Mouse (Mus musculus) heart, embryonic 16.5 days (tissue): ENCODE results near the gene Mrpl42. TPM values are rescaled to one million over a fixed set of nuclear protein-coding genes. Genes with fewer than 3 reads are reported as not detected.

Source experiments
- ATAC-seq: fragments of 200-750 bp; cut with Nextera tagmentation; replicated peaks from 2 replicates; pipeline ENCODE4 v1.8.0; 2017; ENCODE audit warnings: moderate number of reproducible peaks; ENCODE audit not compliant: insufficient read depth, low FRiP score; ENCODE audit errors: extremely low read depth
- H3K27ac ChIP-seq: fragments of 300-500 bp; sonication (generic); 2 replicates; pipeline ENCODE4 v1.5.1; 2014; ENCODE audit warnings: mild to moderate bottlenecking, low read length, control low read depth, moderate library complexity
- H3K27me3 ChIP-seq: fragments of 300-500 bp; sonication (generic); 2 replicates; pipeline ENCODE4 v1.6.1; 2014; ENCODE audit warnings: low read length, mixed read lengths; ENCODE audit not compliant: control insufficient read depth, insufficient read depth
- H3K36me3 ChIP-seq: fragments of 300-500 bp; sonication (generic); 2 replicates; pipeline ENCODE4 v1.6.1; 2014; ENCODE audit not compliant: control insufficient read depth, insufficient read depth
- H3K4me1 ChIP-seq: fragments of 300-500 bp; sonication (generic); 2 replicates; pipeline ENCODE4 v1.6.1; 2014; ENCODE audit warnings: low read length, mixed read lengths; ENCODE audit not compliant: control insufficient read depth, insufficient read depth
- H3K4me2 ChIP-seq: fragments of 300-500 bp; sonication (generic); 2 replicates; pipeline ENCODE4 v1.6.1; 2014; ENCODE audit warnings: low read depth, mild to moderate bottlenecking, control low read depth, low read length
- H3K4me3 ChIP-seq: fragments of 300-500 bp; sonication (generic); 2 replicates; pipeline ENCODE4 v1.5.1; 2014; ENCODE audit warnings: mild to moderate bottlenecking, control low read depth, low read length
- H3K9ac ChIP-seq: fragments of 300-500 bp; sonication (generic); 2 replicates; pipeline ENCODE4 v1.6.1; 2014; ENCODE audit warnings: low read length, control low read depth
- H3K9me3 ChIP-seq: fragments of 300-500 bp; sonication (generic); replicated peaks from 2 replicates; pipeline ENCODE4 v1.6.1; 2016; ENCODE audit warnings: low read length; ENCODE audit not compliant: control insufficient read depth
- WGBS: fragments of 180-500 bp; shearing (Covaris S2); extraction: QIAGEN DNeasy Blood & Tissue Kit; methylation state at CpG from one replicate; pipeline ENCODE4 v1.1.7; 2014; 5-methylcytosine and 5-hydroxymethylcytosine counted together
- polyA plus RNA-seq: library from polyadenylated mRNA; unstranded; fragments of >200 nt; fragmentation: Nextera tagmentation; extraction: Ambion mirVana; gene quantifications from 2 replicates; pipeline ENCODE4 v1.2.1, GENCODE M21; 2015

Mrpl42 gene
- polyA plus RNA-seq, 1 experiment from 2014 or later, result 629 TPM

DNA sequence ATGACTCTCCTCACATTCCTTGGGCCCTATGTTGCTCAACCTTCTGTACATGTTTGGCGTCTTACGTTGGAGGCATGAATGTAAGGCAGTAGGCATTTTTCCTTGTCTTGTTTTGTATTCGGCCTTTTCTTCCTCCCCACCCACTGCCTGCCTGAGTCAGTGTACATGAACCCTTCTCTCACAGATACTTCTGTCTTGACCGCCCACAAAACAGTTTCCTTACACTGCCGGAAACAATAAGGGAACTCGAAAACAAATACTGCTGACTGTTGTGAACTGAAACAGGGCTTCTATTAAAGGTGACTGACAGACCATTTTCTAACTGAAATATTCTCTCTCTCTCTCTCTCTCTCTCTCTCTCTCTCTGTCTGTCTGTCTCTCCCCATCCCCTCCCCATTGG, 7.1 kb upstream of the Mrpl42 start:
- Histone ChIP-seq H3K9ac (no peak overlapping the region), H3K27ac (no peak overlapping the region), H3K9me3 (no peaks in the 10 kb centered on the region; the same call in 1 of the 2 replicates), H3K4me2 (no peak overlapping the region), H3K4me3 (no peak overlapping the region), H3K36me3 (no peaks in the 10 kb centered on the region), H3K27me3 (no peaks in the 10 kb centered on the region), H3K4me1 (peaks cover 3% of the 10 kb centered on the region; the same call in 1 of the 2 replicates)
- WGBS, result 64% methylated on average over 6 of the region's 6 CpGs
- no peak for ATAC-seq

DNA sequence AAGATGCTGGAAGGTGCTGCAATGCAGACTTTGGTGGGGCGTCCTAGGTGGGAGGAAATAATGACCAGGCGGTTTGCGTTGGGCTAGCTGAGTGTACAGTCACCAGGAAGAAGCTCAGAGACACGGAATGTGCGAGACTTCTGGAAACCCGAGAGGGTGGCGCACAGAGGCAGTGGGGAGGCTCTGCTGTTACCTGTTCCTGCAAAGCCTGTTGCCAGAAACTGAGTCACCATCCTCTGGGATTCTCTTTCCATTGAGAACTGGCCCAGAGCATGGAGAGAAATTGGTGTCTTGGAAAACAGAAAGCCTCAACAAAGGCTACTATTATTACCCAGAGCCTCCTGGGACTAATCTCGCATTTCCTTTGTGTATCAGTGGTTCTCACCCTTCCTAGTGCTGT, 6.4 kb upstream of the Mrpl42 start:
- Histone ChIP-seq H3K9ac (no peak overlapping the region), H3K4me2 (no peak overlapping the region), H3K27ac (no peak overlapping the region), H3K4me1 (peaks cover 3% of the 10 kb centered on the region; the same call in 1 of the 2 replicates), H3K9me3 (no peaks in the 10 kb centered on the region; the same call in 1 of the 2 replicates), H3K36me3 (no peaks in the 10 kb centered on the region), H3K4me3 (no peak overlapping the region), H3K27me3 (no peaks in the 10 kb centered on the region)
- 71% methylated on average over 8 of the region's 8 CpGs for WGBS
- ATAC-seq, result no peak

DNA sequence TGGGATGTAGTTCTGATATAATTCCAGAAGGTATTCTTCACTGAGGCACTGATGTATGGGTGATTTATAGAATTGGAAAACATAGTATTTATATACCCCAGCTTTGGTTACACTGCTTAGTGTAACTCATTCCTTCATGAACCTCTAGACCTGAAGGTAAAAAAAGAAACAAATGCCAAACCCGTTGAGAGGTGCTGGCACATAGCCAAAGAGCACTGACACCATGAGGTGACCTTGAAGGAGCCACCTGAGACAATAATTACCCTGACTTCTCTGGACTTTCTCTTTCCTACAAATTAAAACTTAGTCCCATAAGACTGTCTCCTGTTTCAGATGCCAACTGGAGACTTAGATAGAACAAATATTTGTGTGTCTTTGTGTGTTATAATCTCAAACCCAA, 2.6 kb upstream of the Mrpl42 start:
- no peaks in the 10 kb centered on the region for H3K36me3 ChIP-seq
- H3K9me3 ChIP-seq, result no peaks in the 10 kb centered on the region
- peaks cover 13% of the 10 kb centered on the region for H3K4me1 ChIP-seq
- H3K4me3 ChIP-seq, result no peak overlapping the region
- ATAC-seq, result no peak
- H3K9ac ChIP-seq, result no peak overlapping the region
- H3K27ac ChIP-seq, result peak overlapping the region; percentile 31
- H3K27me3 ChIP-seq, result no peaks in the 10 kb centered on the region
- WGBS, result 8% methylated on average over 1 of the region's 1 CpGs
- no peak overlapping the region for H3K4me2 ChIP-seq

DNA sequence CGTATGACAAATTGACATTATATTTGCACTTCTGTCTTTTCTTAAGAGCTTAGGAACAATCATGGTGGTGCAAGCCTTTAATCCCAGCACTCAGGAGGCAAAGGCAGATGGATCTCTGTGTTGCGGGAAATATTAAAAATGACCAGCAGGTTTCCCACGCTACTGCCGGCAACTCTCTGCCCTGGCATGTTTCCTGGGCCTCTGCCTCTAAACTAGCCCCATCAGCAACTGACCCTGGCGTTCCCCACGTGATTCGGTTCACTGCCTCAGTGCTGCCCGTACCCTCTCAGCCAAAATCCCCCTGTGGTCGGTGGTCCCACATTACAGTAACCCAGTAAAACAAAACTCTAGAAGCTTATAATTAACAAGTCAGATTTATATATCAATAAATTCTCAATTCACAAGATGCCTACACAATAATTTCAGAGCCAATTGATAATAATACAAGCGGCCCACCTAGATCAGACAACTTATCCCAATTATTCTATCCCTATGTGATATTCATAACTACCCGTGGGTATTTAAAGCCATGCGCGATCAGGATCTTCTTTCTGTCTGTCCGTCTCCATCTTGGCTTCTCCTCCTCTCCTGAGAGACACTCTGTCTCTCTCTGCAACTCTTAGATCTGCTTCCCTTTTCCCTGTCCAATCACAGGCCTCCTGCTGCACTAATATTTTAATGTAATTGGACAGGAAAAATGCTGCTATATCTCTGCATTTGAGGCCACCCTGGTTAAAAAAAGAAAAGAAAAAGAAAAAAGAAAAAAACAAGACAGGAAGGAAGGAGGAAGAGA, 1.9 kb upstream of the Mrpl42 start:
- H3K9ac ChIP-seq, result no peak overlapping the region
- H3K9me3 ChIP-seq, result no peaks in the 10 kb centered on the region
- no peak overlapping the region for H3K4me3 ChIP-seq
- no peak overlapping the region for H3K27ac ChIP-seq
- no peak overlapping the region for H3K4me2 ChIP-seq
- H3K4me1 ChIP-seq, result peaks cover 13% of the 10 kb centered on the region
- WGBS, result 85% methylated on average over 14 of the region's 14 CpGs
- no peaks in the 10 kb centered on the region for H3K27me3 ChIP-seq
- no peak for ATAC-seq
- H3K36me3 ChIP-seq, result no peaks in the 10 kb centered on the region

DNA sequence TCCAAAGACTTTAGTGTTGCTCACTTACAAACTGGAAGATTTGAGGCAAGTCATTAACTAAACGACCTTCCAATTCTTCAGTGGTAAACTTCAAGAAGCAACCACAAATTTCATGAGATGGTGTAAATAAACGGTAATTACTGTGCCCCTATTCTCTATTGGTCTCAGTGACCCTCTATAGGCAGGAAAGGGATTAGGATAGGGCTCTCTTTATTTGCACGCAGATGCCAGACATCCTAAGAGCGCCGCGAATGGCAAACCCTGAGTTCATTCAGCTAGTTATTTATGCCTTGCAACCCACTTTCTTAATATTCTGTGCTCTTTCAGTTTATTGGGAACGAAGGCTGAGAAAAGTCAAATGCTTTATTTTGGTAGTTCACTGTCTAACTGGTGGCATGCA, 707 bp downstream of the Mrpl42 start:
- Histone ChIP-seq H3K4me1 (peaks cover 13% of the 10 kb centered on the region), H3K27ac (peak overlapping the region; percentile 96), H3K27me3 (no peaks in the 10 kb centered on the region), H3K9ac (peak overlapping the region; percentile 95), H3K4me3 (peak overlapping the region; percentile 92), H3K9me3 (no peaks in the 10 kb centered on the region), H3K36me3 (peaks cover 11% of the 10 kb centered on the region), H3K4me2 (peak overlapping the region; percentile 81)
- ATAC-seq, result 0 out of 2 replicates have a peak, but pooled peaks have one; percentile 41
- 3% methylated on average over 7 of the region's 7 CpGs for WGBS

DNA sequence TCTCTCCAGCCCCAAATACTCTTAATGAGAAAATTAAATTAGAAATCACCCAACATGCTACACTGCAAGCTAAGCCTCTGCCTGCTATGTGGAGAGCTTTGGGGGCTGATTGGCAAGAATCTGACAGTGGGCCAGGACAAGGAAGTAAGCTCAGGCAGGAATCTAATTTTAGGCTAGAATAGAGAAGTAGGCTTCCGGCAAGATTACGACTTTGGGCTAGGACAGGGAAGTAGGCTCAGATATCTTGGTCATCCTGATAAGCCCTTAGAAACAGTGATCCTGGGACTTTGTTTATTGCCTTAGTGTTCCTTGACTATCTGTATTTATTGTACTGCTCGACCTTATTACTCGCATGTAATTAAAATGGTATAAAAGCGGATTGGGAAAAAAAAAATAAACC, 7.5 kb downstream of the Mrpl42 start:
- Histone ChIP-seq H3K9ac (no peak overlapping the region), H3K27ac (no peak overlapping the region), H3K4me2 (no peak overlapping the region), H3K4me3 (no peak overlapping the region), H3K9me3 (peaks cover 8% of the 10 kb centered on the region), H3K4me1 (no peaks in the 10 kb centered on the region), H3K36me3 (peaks cover 64% of the 10 kb centered on the region), H3K27me3 (no peaks in the 10 kb centered on the region)
- ATAC-seq, result no peak
- 86% methylated on average over 5 of the region's 5 CpGs for WGBS

DNA sequence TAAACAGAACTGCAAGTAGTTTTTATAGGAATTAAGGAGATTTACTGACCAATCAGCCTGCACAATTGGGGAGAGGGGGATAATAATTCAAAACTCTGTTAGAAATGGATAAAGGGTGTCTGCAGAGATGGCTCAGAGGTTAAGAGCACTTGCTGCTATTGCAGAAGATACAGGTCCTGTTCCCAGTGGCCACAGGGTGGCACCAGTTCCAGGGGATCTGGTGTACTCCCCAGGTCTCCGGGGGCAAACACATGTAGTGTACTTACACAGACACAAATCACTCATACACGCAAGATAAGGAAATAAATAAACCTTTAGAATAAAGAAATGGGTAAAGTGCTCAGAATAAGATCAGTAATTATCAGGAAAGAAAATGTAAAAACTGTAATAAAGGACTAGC, 12.1 kb downstream of the Mrpl42 start:
- no peaks in the 10 kb centered on the region for H3K4me1 ChIP-seq
- no peaks in the 10 kb centered on the region for H3K27me3 ChIP-seq
- no peak overlapping the region for H3K9ac ChIP-seq
- H3K27ac ChIP-seq, result no peak overlapping the region
- H3K36me3 ChIP-seq, result peaks cover 79% of the 10 kb centered on the region
- H3K4me2 ChIP-seq, result no peak overlapping the region
- peaks cover 4% of the 10 kb centered on the region for H3K9me3 ChIP-seq
- no peak for ATAC-seq
- no peak overlapping the region for H3K4me3 ChIP-seq
- WGBS, result 67% methylated on average over 2 of the region's 2 CpGs

DNA sequence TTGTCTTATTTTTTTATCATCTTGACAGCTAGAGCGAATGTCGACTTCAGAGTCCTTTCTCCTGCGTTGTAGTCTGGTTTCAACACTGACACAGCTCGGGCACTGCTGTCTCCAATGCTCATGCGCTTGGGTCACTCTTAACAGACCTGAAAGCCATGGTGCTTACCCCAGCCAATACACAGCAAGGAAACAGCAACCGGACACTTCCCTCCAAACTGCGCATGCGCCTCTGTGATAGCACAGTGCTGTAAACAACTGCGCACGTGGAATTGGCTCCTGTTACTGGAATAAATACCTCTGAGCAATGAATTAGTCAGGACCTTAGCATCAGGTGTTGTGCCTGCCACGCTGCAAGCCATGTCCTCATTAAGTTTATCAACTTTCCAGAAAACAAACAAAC, 24.2 kb downstream of the Mrpl42 start:
- Histone ChIP-seq H3K4me1 (no peaks in the 10 kb centered on the region), H3K36me3 (peaks cover 14% of the 10 kb centered on the region), H3K4me3 (no peak overlapping the region), H3K27me3 (no peaks in the 10 kb centered on the region), H3K9ac (no peak overlapping the region), H3K27ac (no peak overlapping the region), H3K9me3 (no peaks in the 10 kb centered on the region), H3K4me2 (no peak overlapping the region)
- WGBS, result 80% methylated on average over 11 of the region's 11 CpGs
- ATAC-seq, result no peak

DNA sequence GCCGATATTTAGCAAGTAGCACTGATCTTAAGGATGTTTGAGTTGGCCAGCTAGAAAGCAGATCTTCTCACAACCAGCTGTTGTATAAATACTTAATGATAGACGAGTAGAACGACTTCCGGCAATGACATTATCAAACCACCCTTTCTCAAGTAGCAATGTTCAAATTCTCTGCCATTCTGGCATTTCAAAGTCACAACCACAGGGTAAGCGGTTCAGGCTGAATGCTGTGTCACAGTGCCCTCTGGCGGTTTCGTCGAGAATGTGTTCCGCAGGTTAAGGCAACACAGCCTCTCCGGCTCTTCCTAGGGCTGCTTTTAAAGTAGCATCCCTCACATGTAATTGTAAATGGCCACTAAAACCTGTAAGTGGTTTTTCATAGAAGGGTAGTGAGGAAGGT, 25.8 kb downstream of the Mrpl42 start:
- peak; percentile 60 for ATAC-seq
- no peak overlapping the region for H3K27ac ChIP-seq
- 0 out of 2 replicates have a peak, but pooled peaks cover 3% of the 10 kb centered on the region for H3K36me3 ChIP-seq
- no peak overlapping the region for H3K4me3 ChIP-seq
- H3K9me3 ChIP-seq, result no peaks in the 10 kb centered on the region
- WGBS, result 9% methylated on average over 10 of the region's 10 CpGs
- no peaks in the 10 kb centered on the region for H3K4me1 ChIP-seq
- H3K9ac ChIP-seq, result no peak overlapping the region
- no peak overlapping the region for H3K4me2 ChIP-seq
- H3K27me3 ChIP-seq, result no peaks in the 10 kb centered on the region
